Mouse (Mus musculus): ENCODE measurements around the gene Csnk1d. TPM values are rescaled to one million over a fixed set of nuclear protein-coding genes. Genes with fewer than 3 reads are reported as not detected.
A peak's percentile ranks its signal among the peaks of the same experiment; 100 is the strongest.

Gene Csnk1d
- polyA plus RNA-seq, 1 experiment from 2014 or later, result 99.8 TPM

DNA sequence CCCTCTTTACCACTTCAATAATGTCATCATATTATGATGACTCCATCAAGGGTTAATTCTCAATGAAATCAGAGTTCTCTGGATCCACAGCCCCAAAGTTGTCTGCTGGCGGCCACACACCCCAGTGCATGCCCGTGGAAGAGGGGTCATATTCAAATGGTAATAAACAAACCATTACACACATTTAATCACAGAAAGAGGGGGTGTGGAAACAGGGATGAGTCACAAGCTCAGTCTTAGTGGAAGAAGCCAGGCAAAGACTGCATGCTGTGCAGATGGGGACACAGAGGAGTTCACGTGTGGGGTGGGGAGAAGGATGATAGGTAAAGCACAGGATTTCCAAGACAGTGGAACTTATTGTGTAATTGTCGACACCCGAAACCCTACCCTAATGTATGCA lies 13.2 kb upstream of the Csnk1d start:
- H3K36me3 ChIP-seq, result no peaks in the 10 kb centered on the region
- WGBS, result 64% methylated on average over 5 of the region's 5 CpGs
- no peaks in the 10 kb centered on the region for H3K9me3 ChIP-seq
- H3K4me1 ChIP-seq, result no peaks in the 10 kb centered on the region
- H3K4me3 ChIP-seq, result no peak overlapping the region
- no peak for DNase-seq (ENCODE audit: low spot score)
- 0 out of 2 replicates have a peak, but pooled peaks cover 4% of the 10 kb centered on the region for H3K27me3 ChIP-seq (ENCODE audit: insufficient read depth, poor library complexity, severe bottlenecking)
- H3K27ac ChIP-seq, result no peak overlapping the region

DNA sequence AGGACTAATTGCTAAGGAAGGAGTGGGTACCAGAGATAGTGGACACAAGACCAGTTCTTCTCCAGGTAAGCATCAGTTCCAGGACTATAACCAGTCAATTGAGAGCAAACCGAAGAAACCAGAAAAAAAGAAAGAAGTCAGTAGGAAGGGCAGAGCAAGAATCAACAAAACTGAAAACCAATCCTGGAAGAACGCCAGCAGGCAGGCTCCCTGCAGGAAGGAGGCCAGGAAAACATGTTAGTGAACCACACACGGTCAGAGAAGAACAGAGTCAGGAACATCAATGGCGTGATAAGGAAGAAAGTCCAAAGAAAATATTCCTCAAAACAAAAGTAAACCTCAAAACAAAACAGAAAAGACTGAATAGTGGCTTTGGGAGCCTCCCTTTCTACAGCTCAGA lies 10.8 kb upstream of the Csnk1d start:
- H3K27me3 ChIP-seq (ENCODE audit: insufficient read depth, poor library complexity, severe bottlenecking), result 0 out of 2 replicates have a peak, but pooled peaks cover 4% of the 10 kb centered on the region
- no peaks in the 10 kb centered on the region for H3K9me3 ChIP-seq
- no peaks in the 10 kb centered on the region for H3K4me1 ChIP-seq
- WGBS, result 62% methylated on average over 4 of the region's 4 CpGs
- H3K36me3 ChIP-seq, result peaks cover 13% of the 10 kb centered on the region; the same call in 1 of the 2 replicates
- H3K27ac ChIP-seq, result no peak overlapping the region
- no peak overlapping the region for H3K4me3 ChIP-seq
- no peak for DNase-seq (ENCODE audit: low spot score)

DNA sequence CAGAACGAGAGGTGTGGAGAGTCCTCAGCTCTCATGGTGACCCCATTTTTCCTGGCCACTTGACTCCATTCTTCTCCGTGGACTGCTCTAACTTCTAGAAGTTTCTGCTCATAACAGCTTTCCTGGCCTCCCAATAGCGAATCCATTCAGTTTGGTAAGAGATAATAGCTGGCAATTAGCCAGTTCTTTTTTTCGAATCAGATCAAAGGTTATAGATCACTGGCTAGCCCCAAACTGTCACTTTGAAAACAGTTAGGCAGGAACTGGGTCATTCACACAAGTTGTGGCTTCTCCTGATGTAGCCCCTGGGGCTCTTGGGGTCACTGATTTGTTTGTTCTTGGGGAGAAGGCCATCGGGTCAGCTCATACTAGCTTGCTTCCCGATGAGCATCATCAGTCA lies 3.6 kb upstream of the Csnk1d start:
- 88% methylated on average over 6 of the region's 6 CpGs for WGBS
- H3K9me3 ChIP-seq, result no peaks in the 10 kb centered on the region
- H3K27me3 ChIP-seq (ENCODE audit: insufficient read depth, poor library complexity, severe bottlenecking), result no peaks in the 10 kb centered on the region
- H3K36me3 ChIP-seq, result peaks cover 22% of the 10 kb centered on the region; the same call in 1 of the 2 replicates
- no peak overlapping the region for H3K4me3 ChIP-seq
- no peak overlapping the region for H3K27ac ChIP-seq
- DNase-seq (ENCODE audit: low spot score), result no peak
- H3K4me1 ChIP-seq, result peaks cover 27% of the 10 kb centered on the region

DNA sequence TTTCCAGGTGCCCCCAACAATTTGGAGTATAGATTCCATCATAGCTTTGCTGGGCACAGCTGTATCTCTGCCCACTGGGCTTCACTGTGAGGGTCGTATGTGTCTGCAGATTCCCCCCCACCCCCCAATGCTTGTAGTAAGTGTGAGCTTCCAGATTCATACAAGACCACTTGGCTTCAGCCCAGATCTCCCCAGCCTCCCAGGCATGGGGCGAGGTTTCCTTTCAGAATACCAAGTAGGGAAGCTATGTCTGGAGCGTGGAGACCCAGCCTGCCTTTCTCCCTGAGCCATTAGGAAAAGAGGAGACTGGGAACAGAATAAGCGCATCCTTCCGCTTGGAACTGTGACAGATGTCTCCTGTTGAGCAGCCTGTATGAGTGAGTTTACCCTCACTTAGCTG lies 2.5 kb upstream of the Csnk1d start:
- peaks cover 39% of the 10 kb centered on the region for H3K4me1 ChIP-seq
- no peak overlapping the region for H3K4me3 ChIP-seq
- no peaks in the 10 kb centered on the region for H3K27me3 ChIP-seq (ENCODE audit: insufficient read depth, poor library complexity, severe bottlenecking)
- H3K36me3 ChIP-seq, result peaks cover 22% of the 10 kb centered on the region; the same call in 1 of the 2 replicates
- H3K9me3 ChIP-seq, result no peaks in the 10 kb centered on the region
- 84% methylated on average over 5 of the region's 5 CpGs for WGBS
- H3K27ac ChIP-seq, result no peak overlapping the region
- no peak for DNase-seq (ENCODE audit: low spot score)

DNA sequence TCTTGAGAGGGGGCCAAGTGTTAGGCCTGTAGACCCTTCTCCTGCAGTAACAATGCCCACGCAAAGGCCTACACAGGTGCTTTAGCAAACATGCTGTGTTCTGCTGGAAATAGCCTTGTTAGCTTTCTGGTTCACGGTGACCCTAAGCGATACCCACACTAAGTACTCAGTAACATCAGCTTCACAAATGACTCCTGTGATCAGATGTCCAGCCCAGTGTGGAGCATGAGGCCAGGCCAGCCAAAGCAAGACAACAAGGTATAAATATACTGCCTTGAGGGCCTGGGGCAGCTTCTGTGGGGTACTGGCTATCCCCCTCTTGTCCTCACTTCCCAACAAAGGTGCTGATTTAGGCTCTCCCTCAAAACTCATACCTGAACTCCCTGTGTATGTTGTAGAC lies 1.9 kb upstream of the Csnk1d start:
- peaks cover 18% of the 10 kb centered on the region; the same call in 1 of the 2 replicates for H3K36me3 ChIP-seq
- H3K27ac ChIP-seq, result no peak overlapping the region
- no peaks in the 10 kb centered on the region for H3K27me3 ChIP-seq (ENCODE audit: insufficient read depth, poor library complexity, severe bottlenecking)
- no peak for DNase-seq (ENCODE audit: low spot score)
- no peak overlapping the region for H3K4me3 ChIP-seq
- 98% methylated on average over 3 of the region's 3 CpGs for WGBS
- H3K4me1 ChIP-seq, result peaks cover 44% of the 10 kb centered on the region
- H3K9me3 ChIP-seq, result no peaks in the 10 kb centered on the region

DNA sequence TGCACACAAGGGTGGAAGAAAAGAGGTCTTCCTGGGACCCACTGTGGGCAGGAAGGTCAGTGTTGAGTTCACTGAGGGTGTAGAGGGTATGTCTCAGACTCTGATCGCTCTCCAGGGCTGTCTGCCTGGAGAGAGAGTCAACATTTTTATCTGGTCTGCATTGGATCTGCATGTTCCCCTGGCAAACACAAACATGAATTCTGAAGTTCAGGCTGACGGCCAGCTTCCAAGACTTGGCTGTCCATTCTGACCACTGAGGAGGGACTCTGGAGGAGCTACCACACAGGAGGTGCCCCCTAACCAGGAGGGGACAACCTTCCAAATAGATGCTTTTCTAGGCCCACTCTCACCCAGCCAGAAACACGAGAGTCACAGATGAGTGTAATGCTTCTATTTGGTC lies 661 bp upstream of the Csnk1d start:
- H3K4me3 ChIP-seq, result peak overlapping the region; percentile 94

DNA sequence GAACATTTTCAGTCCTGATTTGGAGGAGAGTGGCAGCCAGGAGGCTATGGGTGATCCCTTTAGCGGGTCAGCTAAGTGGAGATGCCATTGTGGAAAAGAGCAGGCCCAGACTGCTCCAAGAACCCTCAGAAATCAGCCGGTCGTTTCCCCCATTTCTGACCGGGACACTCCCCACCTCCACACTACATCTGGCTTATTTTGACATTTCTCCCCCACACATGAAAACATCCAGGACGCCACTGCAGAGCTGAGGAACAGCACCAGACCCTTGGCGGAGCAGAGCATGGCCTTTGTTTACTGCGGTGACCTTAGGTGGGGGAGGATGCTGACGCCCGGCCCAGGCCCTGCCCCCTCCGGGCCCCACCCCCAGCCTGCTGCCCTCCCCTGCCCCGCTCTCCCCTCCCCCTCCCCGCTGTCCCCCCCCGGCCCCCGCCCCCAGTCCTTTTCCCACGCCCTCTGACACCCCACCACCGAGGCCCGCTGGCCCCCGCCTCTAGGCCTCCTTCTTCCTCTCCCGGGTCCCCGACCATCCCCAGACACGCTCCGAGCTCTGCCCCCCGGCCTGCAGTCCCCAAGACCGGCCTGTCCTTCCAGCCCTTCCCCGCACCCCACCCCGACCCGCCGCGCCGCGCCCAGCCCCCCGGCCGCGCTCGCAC lies 876 bp downstream of the Csnk1d start:
- 5% methylated on average over 26 of the region's 35 CpGs for WGBS
- Histone ChIP-seq H3K27me3 (ENCODE audit: insufficient read depth, poor library complexity, severe bottlenecking) (no peaks in the 10 kb centered on the region), H3K27ac (peak overlapping the region; percentile 100), H3K4me1 (peaks cover 54% of the 10 kb centered on the region), H3K4me3 (peak overlapping the region; percentile 94), H3K36me3 (peaks cover 29% of the 10 kb centered on the region), H3K9me3 (no peaks in the 10 kb centered on the region)
- peak; percentile 85 for DNase-seq (ENCODE audit: low spot score)

More for the DNA sequence above, 661 bp upstream of the Csnk1d start:
- H3K4me1 ChIP-seq, result peaks cover 50% of the 10 kb centered on the region
- H3K27me3 ChIP-seq (ENCODE audit: insufficient read depth, poor library complexity, severe bottlenecking), result no peaks in the 10 kb centered on the region
- H3K27ac ChIP-seq, result peak overlapping the region; percentile 100
- WGBS, result 60% methylated on average over 3 of the region's 3 CpGs
- no peak for DNase-seq (ENCODE audit: low spot score)
- H3K9me3 ChIP-seq, result no peaks in the 10 kb centered on the region
- 0 out of 2 replicates have a peak, but pooled peaks cover 18% of the 10 kb centered on the region for H3K36me3 ChIP-seq

DNA sequence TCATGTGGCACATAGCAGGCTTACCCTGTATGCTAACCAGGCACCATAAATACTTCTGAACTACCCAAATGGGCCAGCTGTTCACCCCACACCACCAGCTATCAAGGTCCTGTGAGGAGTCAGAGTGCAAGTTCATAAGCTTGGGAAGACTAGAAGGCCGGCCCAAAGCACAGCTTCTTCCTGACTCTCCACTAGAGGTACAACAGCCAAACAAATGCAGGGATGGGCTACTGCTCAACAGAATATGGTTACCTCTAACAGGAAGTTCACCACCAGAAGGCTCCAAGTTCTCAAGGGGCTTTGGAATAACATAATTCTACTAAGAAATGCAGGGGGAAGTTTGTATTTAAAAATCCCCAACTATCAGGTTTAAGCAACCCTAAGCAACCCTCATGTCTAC lies 1.6 kb downstream of the Csnk1d start:
- peak overlapping the region; percentile 100; the same call in 1 of the 2 replicates for H3K27ac ChIP-seq
- H3K27me3 ChIP-seq (ENCODE audit: insufficient read depth, poor library complexity, severe bottlenecking), result no peaks in the 10 kb centered on the region
- WGBS, result 43% methylated on average over 1 of the region's 1 CpGs
- H3K4me3 ChIP-seq, result peak overlapping the region; percentile 94
- H3K4me1 ChIP-seq, result peaks cover 61% of the 10 kb centered on the region
- no peak for DNase-seq (ENCODE audit: low spot score)
- H3K9me3 ChIP-seq, result no peaks in the 10 kb centered on the region
- H3K36me3 ChIP-seq, result peaks cover 36% of the 10 kb centered on the region

DNA sequence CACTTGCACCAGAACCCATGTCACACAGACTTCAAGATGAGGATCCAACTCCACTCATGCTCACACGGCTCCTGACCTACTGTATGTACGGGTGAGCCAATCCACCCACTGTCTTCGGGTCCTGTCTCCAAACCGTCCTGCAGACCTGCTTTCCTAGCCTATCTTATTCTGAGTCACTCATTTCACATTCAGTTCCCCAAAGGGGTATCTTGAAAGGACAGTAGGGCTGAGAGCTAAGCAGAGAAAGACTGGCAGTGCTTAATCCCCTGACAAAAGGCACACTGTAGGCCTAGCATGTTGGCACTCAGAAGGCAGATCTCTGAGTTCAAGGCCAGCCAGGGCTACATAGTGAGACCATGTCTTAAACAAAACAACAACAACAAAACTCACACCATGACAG lies 2.7 kb downstream of the Csnk1d start:
- no peak for DNase-seq (ENCODE audit: low spot score)
- WGBS, result 81% methylated on average over 4 of the region's 4 CpGs
- peaks cover 37% of the 10 kb centered on the region for H3K36me3 ChIP-seq
- no peak overlapping the region for H3K27ac ChIP-seq
- no peaks in the 10 kb centered on the region for H3K9me3 ChIP-seq
- peaks cover 58% of the 10 kb centered on the region for H3K4me1 ChIP-seq
- H3K27me3 ChIP-seq (ENCODE audit: insufficient read depth, poor library complexity, severe bottlenecking), result no peaks in the 10 kb centered on the region
- H3K4me3 ChIP-seq, result no peak overlapping the region

DNA sequence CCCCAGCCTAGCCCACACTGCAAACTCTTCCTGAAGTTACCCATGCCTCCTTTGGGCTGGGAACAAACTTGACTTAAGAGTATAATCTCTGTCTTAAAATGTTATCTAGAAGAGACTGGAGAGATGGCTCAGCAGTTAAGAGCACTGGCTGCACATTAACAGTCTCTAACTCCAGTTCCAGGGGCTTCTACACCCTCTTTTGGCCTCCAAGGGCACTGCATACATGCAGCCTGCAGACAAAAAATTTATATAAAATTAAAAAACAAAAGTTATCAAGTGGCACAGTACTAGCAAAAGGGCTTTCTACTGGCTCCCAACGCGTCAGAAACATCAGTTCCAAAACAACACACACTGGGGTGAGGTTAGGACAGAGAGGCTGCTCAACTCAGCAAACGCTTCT lies 3.5 kb downstream of the Csnk1d start:
- Histone ChIP-seq H3K27ac (no peak overlapping the region), H3K4me1 (peaks cover 53% of the 10 kb centered on the region), H3K4me3 (no peak overlapping the region), H3K27me3 (ENCODE audit: insufficient read depth, poor library complexity, severe bottlenecking) (no peaks in the 10 kb centered on the region), H3K9me3 (no peaks in the 10 kb centered on the region), H3K36me3 (peaks cover 45% of the 10 kb centered on the region)
- no peak for DNase-seq (ENCODE audit: low spot score)
- WGBS, result 80% methylated on average over 3 of the region's 3 CpGs

DNA sequence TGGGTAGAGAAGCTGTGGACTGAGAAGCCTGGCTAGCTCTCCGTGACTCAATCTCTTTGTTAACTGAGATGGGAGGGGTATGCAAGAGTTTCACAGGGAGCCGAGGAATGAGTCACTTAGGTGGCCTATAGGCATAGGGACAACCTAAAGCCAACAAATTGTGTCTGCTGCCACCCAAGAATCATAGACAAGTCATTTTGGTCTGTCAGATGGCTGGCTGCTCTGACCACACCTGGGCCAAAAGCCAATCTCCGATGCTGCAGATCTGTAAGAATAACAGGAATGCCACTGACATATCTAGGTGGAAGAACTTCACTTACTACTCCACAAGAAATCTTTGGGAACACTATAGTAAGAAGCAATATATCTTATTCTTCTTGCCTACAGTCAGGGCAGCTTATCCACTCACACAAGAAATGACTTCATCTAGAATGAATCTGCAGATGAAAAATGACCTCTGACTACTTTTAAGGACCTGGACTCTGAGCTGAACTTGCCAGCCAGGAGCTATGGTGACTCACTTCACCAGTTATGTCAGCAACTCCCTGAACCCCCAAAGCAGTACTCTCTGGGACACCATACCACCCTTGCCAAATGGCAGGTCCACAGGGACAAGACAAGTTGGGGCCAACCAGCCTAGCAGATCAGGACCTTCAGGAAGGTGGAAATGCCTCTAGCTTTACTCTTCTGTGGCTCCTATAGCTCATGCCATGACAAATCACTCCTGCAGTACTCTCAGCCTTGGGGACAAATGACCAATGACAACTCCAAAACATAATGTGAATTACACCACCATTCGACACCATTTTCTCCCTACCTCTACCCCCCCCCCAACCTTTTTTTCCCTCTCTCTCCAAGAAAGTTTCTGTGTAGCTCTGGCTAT lies 6.4 kb downstream of the Csnk1d start:
- H3K4me3 ChIP-seq, result no peak overlapping the region
- H3K9me3 ChIP-seq, result no peaks in the 10 kb centered on the region
- no peaks in the 10 kb centered on the region for H3K27me3 ChIP-seq (ENCODE audit: insufficient read depth, poor library complexity, severe bottlenecking)
- H3K27ac ChIP-seq, result no peak overlapping the region
- WGBS, result 76% methylated on average over 4 of the region's 4 CpGs
- H3K4me1 ChIP-seq, result peaks cover 45% of the 10 kb centered on the region
- DNase-seq (ENCODE audit: low spot score), result no peak
- H3K36me3 ChIP-seq, result peaks cover 73% of the 10 kb centered on the region

DNA sequence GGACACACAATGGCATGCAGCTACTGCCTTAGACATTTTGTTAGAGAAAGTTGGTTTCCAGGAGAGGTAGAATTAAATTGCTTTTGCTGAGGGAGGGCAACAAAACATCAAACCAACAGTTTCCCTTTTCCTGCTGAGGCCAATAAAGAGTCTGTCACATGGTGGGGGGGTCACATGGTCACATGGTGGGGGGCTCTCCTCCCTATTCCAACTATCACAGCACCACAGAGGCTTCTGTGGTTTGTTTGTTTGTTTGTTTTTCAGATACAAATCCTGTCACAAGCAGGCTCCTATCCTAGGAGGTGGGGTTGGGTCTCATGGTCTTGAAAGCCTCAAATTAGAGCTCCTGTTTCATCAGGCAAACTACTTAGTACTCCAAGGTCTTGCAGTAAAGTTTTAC lies 8.7 kb downstream of the Csnk1d start:
- no peaks in the 10 kb centered on the region for H3K9me3 ChIP-seq
- no peak for DNase-seq (ENCODE audit: low spot score)
- no peak overlapping the region for H3K4me3 ChIP-seq
- H3K36me3 ChIP-seq, result peaks cover 91% of the 10 kb centered on the region
- peaks cover 23% of the 10 kb centered on the region; the same call in 1 of the 2 replicates for H3K4me1 ChIP-seq
- no peaks in the 10 kb centered on the region for H3K27me3 ChIP-seq (ENCODE audit: insufficient read depth, poor library complexity, severe bottlenecking)
- no peak overlapping the region for H3K27ac ChIP-seq

DNA sequence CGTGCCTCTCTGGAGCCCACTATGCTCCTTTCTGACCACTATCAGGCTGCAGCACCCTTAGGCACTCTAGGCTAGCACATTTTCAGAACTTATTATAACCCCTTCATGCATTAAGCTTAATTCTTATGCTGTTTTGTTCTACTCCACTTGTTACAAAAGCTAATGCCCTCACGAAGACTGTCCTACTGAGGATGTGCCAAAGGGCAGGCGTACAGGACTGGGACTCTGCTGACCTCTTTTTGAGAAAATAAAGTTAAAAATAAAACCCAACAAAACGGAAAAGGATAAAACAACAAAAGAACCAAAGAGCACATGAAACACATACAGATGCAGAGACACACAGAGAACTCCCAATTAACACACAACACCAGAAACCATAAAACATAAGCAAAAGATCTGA lies 9.5 kb downstream of the Csnk1d start:
- no peak for DNase-seq (ENCODE audit: low spot score)
- Histone ChIP-seq H3K4me3 (no peak overlapping the region), H3K9me3 (no peaks in the 10 kb centered on the region), H3K4me1 (peaks cover 23% of the 10 kb centered on the region; the same call in 1 of the 2 replicates), H3K27me3 (ENCODE audit: insufficient read depth, poor library complexity, severe bottlenecking) (no peaks in the 10 kb centered on the region), H3K27ac (no peak overlapping the region), H3K36me3 (peaks cover 91% of the 10 kb centered on the region)
- 89% methylated on average over 4 of the region's 4 CpGs for WGBS

Measured in heart, embryonic 10.5 days (tissue).